In genomic region chr5:21261202-21261844, GRCm38 (mm10) we compare ENCODE assay signal across 15 mouse cellular contexts.
DNase-seq lines count a peak whose midpoint lies in the region; ATAC-seq lines count a peak whose summit lies in the region.
"Had no signal": no experiment of that assay in that cellular context is flagged by ENCODE, and none has a peak within 500 bp of the region (broad histone marks: within the 10 kb centered on the region; RNA-seq: fewer than 3 reads in every experiment).

No protein-coding gene starts in this region.

- no peak overlapping the region for H3K4me2 ChIP-seq in hindbrain, embryonic 12.5 days (replicated peaks)
- H3K4me2 ChIP-seq in limb, embryonic 11.5 days (ENCODE audit: low read depth, severe bottlenecking), result no peak overlapping the region
- H3K4me2 ChIP-seq: heart, embryonic 11.5 days; hindbrain, embryonic 15.5 days; liver, embryonic 15.5 days; neural tube, embryonic 12.5 days had no signal

- no peaks in the 10 kb centered on the region for H3K27me3 ChIP-seq in hindbrain, embryonic 10.5 days (ENCODE audit: insufficient read depth, poor library complexity, severe bottlenecking)
- no peaks in the 10 kb centered on the region for H3K27me3 ChIP-seq in hindbrain, embryonic 12.5 days
- H3K27me3 ChIP-seq in limb, embryonic 11.5 days (ENCODE audit: control insufficient read depth, insufficient read depth, low read length), result no peaks in the 10 kb centered on the region
- H3K27me3 ChIP-seq: hindbrain, embryonic 15.5 days; neural tube, embryonic 12.5 days had no signal

- H3K4me3 ChIP-seq in hindbrain, embryonic 10.5 days, result no peak overlapping the region
- H3K4me3 ChIP-seq in hindbrain, embryonic 12.5 days, result no peak overlapping the region
- no peak overlapping the region for H3K4me3 ChIP-seq in limb, embryonic 11.5 days (ENCODE audit: low read depth, low read length)
- H3K4me3 ChIP-seq: hindbrain, embryonic 15.5 days; liver, embryonic 15.5 days; neural tube, embryonic 12.5 days had no signal

- DNase-seq in hindbrain, embryonic 10.5 days (ENCODE audit: low spot score), result no peak
- DNase-seq in 3T3-L1 (ENCODE audit: low read depth, low spot score), result peak; percentile 39
- DNase-seq in embryo, embryonic 11 days, result peak; percentile 34
- peak; percentile 47 for DNase-seq in limb, embryonic 11.5 days (ENCODE audit: low spot score)
- no peak for DNase-seq in thymus, postnatal 36 days
- DNase-seq in cerebellum, postnatal 25 days, result no peak
- DNase-seq: adrenal gland, postnatal 14 days; kidney, postnatal 10 days; lung, postnatal 4 days; right cerebral cortex, adult 18-20 months had no signal

- H3K9ac ChIP-seq in hindbrain, embryonic 12.5 days, result no peak overlapping the region
- no peak overlapping the region for H3K9ac ChIP-seq in limb, embryonic 11.5 days (ENCODE audit: low read length)
- H3K9ac ChIP-seq: hindbrain, embryonic 15.5 days; liver, embryonic 15.5 days; neural tube, embryonic 12.5 days had no signal

- WGBS in hindbrain, embryonic 10.5 days, result 58% methylated on average over 6 of the region's 6 CpGs
- WGBS in hindbrain, embryonic 12.5 days, result 47% methylated on average over 6 of the region's 6 CpGs
- WGBS in limb, embryonic 11.5 days, result 43% methylated on average over 6 of the region's 6 CpGs

- peaks cover 31% of the 10 kb centered on the region for H3K4me1 ChIP-seq in hindbrain, embryonic 10.5 days (replicated peaks)
- peaks cover 19% of the 10 kb centered on the region for H3K4me1 ChIP-seq in hindbrain, embryonic 12.5 days
- H3K4me1 ChIP-seq in limb, embryonic 11.5 days (ENCODE audit: control insufficient read depth, insufficient read depth, low read length), result peaks cover 5% of the 10 kb centered on the region; the same call in 1 of the 2 replicates
- H3K4me1 ChIP-seq: liver, embryonic 15.5 days had no signal

- ATAC-seq in hindbrain, embryonic 12.5 days (ENCODE audit: low FRiP score), result no peak
- ATAC-seq in limb, embryonic 11.5 days (ENCODE audit: insufficient number of reproducible peaks, low FRiP score, low TSS enrichment, low read depth), result no peak

- no peaks in the 10 kb centered on the region for H3K36me3 ChIP-seq in hindbrain, embryonic 10.5 days
- H3K36me3 ChIP-seq in hindbrain, embryonic 12.5 days, result no peaks in the 10 kb centered on the region
- H3K36me3 ChIP-seq in limb, embryonic 11.5 days (ENCODE audit: control insufficient read depth, insufficient read depth, low read length), result no peaks in the 10 kb centered on the region
- H3K36me3 ChIP-seq: hindbrain, embryonic 15.5 days; liver, embryonic 15.5 days; neural tube, embryonic 12.5 days had no signal

- H3K9me3 ChIP-seq in hindbrain, embryonic 10.5 days, result no peaks in the 10 kb centered on the region
- no peaks in the 10 kb centered on the region for H3K9me3 ChIP-seq in hindbrain, embryonic 12.5 days (replicated peaks)
- H3K9me3 ChIP-seq in limb, embryonic 11.5 days (ENCODE audit: control insufficient read depth, low read length), result no peaks in the 10 kb centered on the region
- H3K9me3 ChIP-seq: hindbrain, embryonic 15.5 days; liver, embryonic 15.5 days; neural tube, embryonic 12.5 days had no signal

- H3K27ac ChIP-seq in hindbrain, embryonic 10.5 days, result peak overlapping the region; percentile 74
- H3K27ac ChIP-seq in hindbrain, embryonic 12.5 days, result no peak overlapping the region
- H3K27ac ChIP-seq in limb, embryonic 11.5 days (replicated peaks; ENCODE audit: low read depth, low read length), result no peak overlapping the region
- H3K27ac ChIP-seq: hindbrain, embryonic 15.5 days; liver, embryonic 15.5 days; neural tube, embryonic 12.5 days had no signal

Comparison
In these comparisons a context has a peak if more than half of its experiments do, and no peak if none do; other contexts are left out.
1. DNase-seq: peak in 3T3-L1 (single experiment), embryo, embryonic 11 days (single experiment) and limb, embryonic 11.5 days (single experiment); none in hindbrain, embryonic 10.5 days (single experiment), thymus, postnatal 36 days (0 of 2) and cerebellum, postnatal 25 days (0 of 2).